Mouse (Mus musculus) forebrain, embryonic 12.5 days (tissue): ENCODE results near the gene Sgca. TPM values are rescaled to one million over a fixed set of nuclear protein-coding genes. Genes with fewer than 3 reads are reported as not detected.

Experiments
- ATAC-seq: fragments of 200-750 bp; cut with Nextera tagmentation; 2 replicates; pipeline ENCODE4 v1.8.0; 2017; ENCODE audit warnings: moderate TSS enrichment; ENCODE audit not compliant: low FRiP score
- H3K27ac ChIP-seq: fragments of 300-500 bp; sonication (generic); 2 replicates; pipeline ENCODE4 v1.5.1; 2016; ENCODE audit warnings: mild to moderate bottlenecking
- H3K27me3 ChIP-seq: fragments of 300-500 bp; sonication (generic); 2 replicates; pipeline ENCODE4 v1.6.1; 2016; ENCODE audit warnings: mild to moderate bottlenecking
- H3K36me3 ChIP-seq: fragments of 300-500 bp; sonication (generic); replicated peaks from 2 replicates; pipeline ENCODE4 v1.6.1; 2016; ENCODE audit warnings: mild to moderate bottlenecking
- H3K4me1 ChIP-seq: fragments of 300-500 bp; sonication (generic); 2 replicates; pipeline ENCODE4 v1.6.1; 2016
- H3K4me2 ChIP-seq: fragments of 300-500 bp; sonication (generic); 2 replicates; pipeline ENCODE4 v1.6.1; 2016; ENCODE audit warnings: mild to moderate bottlenecking, moderate library complexity
- H3K4me3 ChIP-seq: fragments of 300-500 bp; sonication (generic); replicated peaks from 2 replicates; pipeline ENCODE4 v1.5.1; 2016; ENCODE audit warnings: mild to moderate bottlenecking
- H3K9ac ChIP-seq: fragments of 300-500 bp; sonication (generic); 2 replicates; pipeline ENCODE4 v1.6.1; 2016; ENCODE audit warnings: mild to moderate bottlenecking
- H3K9me3 ChIP-seq: fragments of 300-500 bp; sonication (generic); 2 replicates; pipeline ENCODE4 v1.6.1; 2016
- WGBS: fragments of 180-500 bp; shearing (Covaris S2); methylation state at CpG from one replicate; pipeline ENCODE4 v1.1.7; 2016; 5-methylcytosine and 5-hydroxymethylcytosine counted together
- polyA plus RNA-seq: library from polyadenylated mRNA; unstranded; fragments of >200 nt; fragmentation: Nextera tagmentation; extraction: Ambion mirVana; gene quantifications from 2 replicates; pipeline ENCODE4 v1.2.1, GENCODE M21; 2016

Sgca gene
- polyA plus RNA-seq, 1 experiment from 2014 or later, result not detected

DNA sequence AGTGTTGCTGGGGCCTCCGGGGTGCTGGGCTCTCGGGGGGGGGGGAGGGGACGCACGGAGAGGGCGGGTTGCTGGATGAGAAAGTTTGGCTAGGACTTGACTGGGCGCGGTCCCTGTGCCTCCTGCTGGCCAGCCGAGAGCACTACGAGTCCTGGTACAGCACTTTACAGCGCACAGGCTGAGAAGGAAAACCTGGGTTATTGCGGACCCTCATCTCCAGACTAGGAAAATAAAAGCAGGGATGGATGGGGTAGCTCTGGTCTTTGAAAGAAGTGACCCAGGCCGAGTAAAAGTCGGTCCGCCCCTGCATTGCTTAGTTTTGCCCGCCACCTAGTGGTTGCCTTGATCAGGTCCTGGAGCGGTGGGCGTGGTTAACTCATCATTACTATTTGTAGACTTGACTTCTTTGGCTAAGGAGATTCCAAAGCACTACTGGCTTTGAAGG, 39.3 kb downstream of the Sgca start:
- H3K9me3 ChIP-seq, result no peaks in the 10 kb centered on the region
- peak overlapping the region; percentile 59 for H3K4me2 ChIP-seq
- WGBS, result 0% methylated on average over 17 of the region's 17 CpGs
- H3K9ac ChIP-seq, result 0 out of 2 replicates have a peak overlapping the region, but pooled peaks have one; percentile 17
- H3K27me3 ChIP-seq, result peaks cover 98% of the 10 kb centered on the region
- H3K27ac ChIP-seq, result no peak overlapping the region
- H3K4me1 ChIP-seq, result peaks cover 15% of the 10 kb centered on the region
- peak overlapping the region; percentile 35 for H3K4me3 ChIP-seq
- peak; percentile 83 for ATAC-seq
- H3K36me3 ChIP-seq, result no peaks in the 10 kb centered on the region

DNA sequence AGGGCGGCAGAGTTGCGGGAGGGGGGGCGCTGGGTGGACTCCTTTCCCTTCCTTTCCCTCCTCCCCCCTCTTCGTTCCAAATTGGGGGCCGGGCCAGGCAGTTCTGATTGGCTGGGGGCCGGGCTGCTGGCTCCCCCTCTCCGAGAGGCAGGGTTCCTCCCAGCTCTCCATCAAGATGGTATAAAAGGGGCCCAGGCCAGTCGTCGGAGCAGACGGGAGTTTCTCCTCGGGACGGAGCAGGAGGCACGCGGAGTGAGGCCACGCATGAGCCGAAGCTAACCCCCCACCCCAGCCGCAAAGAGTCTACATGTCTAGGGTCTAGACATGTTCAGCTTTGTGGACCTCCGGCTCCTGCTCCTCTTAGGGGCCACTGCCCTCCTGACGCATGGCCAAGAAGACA, 40.1 kb downstream of the Sgca start, which contains the start of gene Col1a1:
TSS of gene Col1a1 (plus strand) at position 180 of the 400 bp plus-strand sequence.
- peaks cover 92% of the 10 kb centered on the region for H3K27me3 ChIP-seq
- no peaks in the 10 kb centered on the region for H3K36me3 ChIP-seq
- H3K4me3 ChIP-seq, result peak within 1 kb of the TSS; percentile 35
- WGBS, result 12% methylated on average over 19 of the region's 19 CpGs
- peaks cover 15% of the 10 kb centered on the region for H3K4me1 ChIP-seq
- H3K9me3 ChIP-seq, result no peaks in the 10 kb centered on the region
- no peak within 1 kb of the TSS for H3K27ac ChIP-seq
- peak within 1 kb of the TSS; percentile 59 for H3K4me2 ChIP-seq
- 0 out of 2 replicates have a peak within 1 kb of the TSS, but pooled peaks have one; percentile 17 for H3K9ac ChIP-seq
- ATAC-seq, result no peak

DNA sequence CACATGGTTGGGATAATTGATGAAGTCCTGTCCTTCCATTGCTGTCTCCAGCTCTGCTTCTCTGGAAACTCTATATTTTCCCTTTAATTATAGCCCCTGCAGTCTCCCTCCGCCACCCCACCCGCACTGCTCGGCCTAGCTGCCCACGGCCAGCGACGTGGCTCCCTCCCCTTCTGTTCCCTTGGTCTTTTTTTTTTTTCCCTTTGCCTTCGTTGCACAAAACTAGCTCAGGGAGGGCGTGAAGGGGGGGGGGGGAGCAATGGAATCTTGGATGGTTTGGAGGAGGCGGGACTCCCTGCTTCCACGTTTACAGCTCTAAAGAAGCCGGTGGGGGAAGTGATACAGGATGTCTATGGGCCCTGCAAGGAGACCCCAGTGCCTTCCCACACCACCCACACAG, 41.6 kb downstream of the Sgca start:
- Histone ChIP-seq H3K9ac (no peak overlapping the region), H3K27me3 (peaks cover 83% of the 10 kb centered on the region), H3K4me1 (peaks cover 19% of the 10 kb centered on the region), H3K4me2 (no peak overlapping the region), H3K36me3 (no peaks in the 10 kb centered on the region), H3K27ac (no peak overlapping the region), H3K4me3 (no peak overlapping the region), H3K9me3 (no peaks in the 10 kb centered on the region)
- WGBS, result 24% methylated on average over 11 of the region's 11 CpGs
- ATAC-seq, result no peak

DNA sequence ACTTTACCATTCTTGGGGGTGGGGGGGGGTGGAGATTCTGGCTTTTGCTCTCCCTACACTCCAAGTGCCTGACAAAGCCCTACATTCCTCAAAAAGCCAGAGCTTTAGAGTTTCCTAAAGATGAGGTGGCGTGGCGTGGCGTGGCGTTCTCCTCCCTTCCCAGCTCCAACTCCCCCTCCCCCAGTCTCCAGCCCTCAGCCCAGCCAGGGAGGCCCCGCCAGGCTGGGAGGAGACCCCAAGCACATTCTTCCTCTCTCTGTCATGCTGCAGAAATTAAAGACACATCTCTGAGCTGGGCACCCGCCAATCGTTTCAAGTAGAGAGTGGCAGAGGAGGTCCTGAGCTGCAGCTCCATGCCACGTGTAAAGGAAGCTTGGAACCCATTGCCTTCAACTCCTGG, 42.5 kb downstream of the Sgca start:
- no peak for ATAC-seq
- 16% methylated on average over 8 of the region's 8 CpGs for WGBS
- Histone ChIP-seq H3K4me2 (no peak overlapping the region), H3K36me3 (no peaks in the 10 kb centered on the region), H3K27me3 (peaks cover 74% of the 10 kb centered on the region), H3K9me3 (no peaks in the 10 kb centered on the region), H3K4me3 (no peak overlapping the region), H3K4me1 (peaks cover 28% of the 10 kb centered on the region), H3K9ac (no peak overlapping the region), H3K27ac (no peak overlapping the region)

DNA sequence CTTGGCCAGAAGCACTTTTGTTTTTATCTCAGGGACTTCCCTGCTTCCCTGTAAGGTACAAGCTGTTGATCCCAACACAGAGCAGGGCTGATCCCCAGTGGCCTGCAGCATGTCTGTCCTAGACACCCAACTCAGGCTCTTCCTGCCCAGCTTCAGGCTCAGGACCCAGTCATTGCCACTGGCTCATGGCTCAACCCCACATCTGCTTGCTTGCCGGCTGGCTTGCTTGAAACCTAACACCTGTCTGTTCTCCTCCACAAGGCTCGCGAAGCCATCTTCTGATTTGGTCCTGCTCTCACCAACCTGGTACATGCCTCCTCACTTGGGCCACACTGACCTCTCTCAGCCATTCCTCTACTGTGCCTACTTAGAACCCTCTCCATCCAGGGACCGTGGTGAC, 46.0 kb downstream of the Sgca start:
- 57% methylated on average over 4 of the region's 4 CpGs for WGBS
- H3K4me2 ChIP-seq, result no peak overlapping the region
- H3K27ac ChIP-seq, result no peak overlapping the region
- no peak overlapping the region for H3K4me3 ChIP-seq
- H3K36me3 ChIP-seq, result no peaks in the 10 kb centered on the region
- peaks cover 17% of the 10 kb centered on the region for H3K4me1 ChIP-seq
- no peaks in the 10 kb centered on the region for H3K9me3 ChIP-seq
- no peak for ATAC-seq
- peaks cover 49% of the 10 kb centered on the region for H3K27me3 ChIP-seq
- no peak overlapping the region for H3K9ac ChIP-seq

DNA sequence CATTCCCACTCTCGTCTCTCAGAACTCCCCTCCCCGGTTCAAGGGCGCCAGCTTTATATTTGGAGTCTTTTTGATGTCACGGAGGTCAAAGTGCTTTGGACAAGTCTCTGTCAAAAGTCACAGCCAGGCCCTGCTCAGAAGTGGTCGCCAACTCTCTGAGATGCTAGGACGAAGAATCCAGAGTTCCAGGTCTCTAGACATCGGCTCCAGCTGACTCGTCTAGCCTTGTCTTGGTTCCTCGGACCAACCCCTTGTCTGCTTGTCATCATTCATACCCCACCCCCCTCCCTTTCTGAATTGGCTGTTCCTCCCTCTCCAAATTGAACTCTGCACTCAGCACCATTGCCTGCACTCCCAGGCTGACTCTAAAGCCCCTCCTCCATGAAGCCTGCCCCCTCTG, 46.5 kb downstream of the Sgca start:
- Histone ChIP-seq H3K27me3 (peaks cover 43% of the 10 kb centered on the region), H3K27ac (no peak overlapping the region), H3K9ac (no peak overlapping the region), H3K36me3 (no peaks in the 10 kb centered on the region), H3K4me2 (no peak overlapping the region), H3K9me3 (no peaks in the 10 kb centered on the region), H3K4me1 (peaks cover 17% of the 10 kb centered on the region), H3K4me3 (no peak overlapping the region)
- 60% methylated on average over 9 of the region's 9 CpGs for WGBS
- no peak for ATAC-seq

DNA sequence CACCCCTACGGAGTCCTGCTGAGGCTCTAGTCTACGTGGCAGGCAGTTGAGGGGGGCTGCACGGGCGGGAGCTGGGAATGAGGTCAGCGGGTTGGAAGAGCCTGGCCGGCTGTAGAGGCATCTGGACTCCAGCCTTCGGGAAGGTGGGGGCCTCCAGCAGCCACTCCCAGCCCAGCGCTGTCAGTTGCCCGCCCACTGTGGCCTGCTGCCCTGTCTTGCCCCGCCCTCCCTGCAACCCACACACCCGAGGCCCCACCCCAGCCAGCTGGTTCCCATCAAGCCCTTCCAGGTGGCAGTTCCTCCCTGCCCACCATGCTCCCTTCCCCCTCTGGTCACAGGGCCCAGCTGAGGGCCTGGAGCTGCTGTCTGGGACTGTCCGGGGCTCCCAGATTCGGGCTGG, 47.3 kb downstream of the Sgca start:
- no peaks in the 10 kb centered on the region for H3K36me3 ChIP-seq
- peak; percentile 87 for ATAC-seq
- H3K9ac ChIP-seq, result no peak overlapping the region
- H3K4me1 ChIP-seq, result peaks cover 17% of the 10 kb centered on the region
- H3K9me3 ChIP-seq, result no peaks in the 10 kb centered on the region
- no peak overlapping the region for H3K4me3 ChIP-seq
- H3K4me2 ChIP-seq, result peak overlapping the region; percentile 34
- WGBS, result 6% methylated on average over 13 of the region's 13 CpGs
- peak overlapping the region; percentile 37; the same call in 1 of the 2 replicates for H3K27ac ChIP-seq
- peaks cover 36% of the 10 kb centered on the region for H3K27me3 ChIP-seq

DNA sequence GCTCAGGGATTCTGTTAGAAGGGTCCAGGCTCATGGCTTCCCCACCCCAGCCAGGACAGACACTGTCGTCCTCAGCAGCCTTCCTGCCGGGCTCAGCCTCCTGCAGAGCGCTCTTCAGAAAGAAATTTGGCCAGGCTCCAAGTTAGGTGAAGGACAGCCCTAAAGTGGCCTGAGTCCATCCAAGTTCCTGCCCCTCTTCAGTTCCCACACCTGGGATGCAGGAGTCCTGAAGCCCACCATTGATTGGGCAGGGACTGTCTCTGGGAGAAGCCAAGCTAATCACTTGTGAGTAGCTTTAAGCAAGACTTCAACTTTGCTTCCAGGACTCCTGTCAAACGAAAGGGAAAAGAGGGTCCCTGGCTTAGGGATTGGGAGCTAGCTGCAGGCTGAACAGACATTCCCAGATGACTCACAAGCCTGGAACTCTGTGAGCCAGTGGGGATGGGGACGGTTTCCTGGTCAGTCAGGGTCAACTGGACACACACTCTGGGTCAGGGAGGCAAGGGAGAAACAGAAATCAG, 48.3 kb downstream of the Sgca start:
- 27% methylated on average over 5 of the region's 5 CpGs for WGBS

DNA sequence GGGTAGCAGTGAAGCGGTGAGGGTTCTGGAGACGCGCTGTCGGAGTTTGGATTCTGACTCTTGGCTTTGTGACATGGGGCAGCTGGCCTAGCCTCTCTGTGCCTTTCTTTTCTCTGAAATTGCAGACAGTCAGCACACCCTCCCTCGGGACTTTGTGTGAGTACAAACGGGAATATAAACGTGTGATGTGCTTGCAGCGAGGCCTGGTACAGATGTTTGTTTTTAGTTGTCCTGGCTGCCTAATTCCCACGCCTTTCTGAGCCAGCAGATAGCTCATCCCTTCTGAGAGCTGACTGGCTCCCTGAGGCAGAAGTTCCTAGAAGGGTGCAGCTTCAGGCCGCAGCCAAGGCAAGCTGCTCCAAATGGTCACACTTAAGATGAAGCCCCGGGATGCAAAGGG, 49.7 kb downstream of the Sgca start:
- Histone ChIP-seq H3K27me3 (0 out of 2 replicates have a peak, but pooled peaks cover 14% of the 10 kb centered on the region), H3K27ac (no peak overlapping the region), H3K4me1 (peaks cover 17% of the 10 kb centered on the region)

More for the DNA sequence above, 48.3 kb downstream of the Sgca start:
- H3K4me1 ChIP-seq, result peaks cover 17% of the 10 kb centered on the region
- peaks cover 26% of the 10 kb centered on the region for H3K27me3 ChIP-seq
- ATAC-seq, result no peak
- no peak overlapping the region for H3K27ac ChIP-seq
- no peaks in the 10 kb centered on the region for H3K9me3 ChIP-seq
- no peak overlapping the region for H3K4me3 ChIP-seq
- H3K9ac ChIP-seq, result no peak overlapping the region
- no peak overlapping the region for H3K4me2 ChIP-seq
- H3K36me3 ChIP-seq, result no peaks in the 10 kb centered on the region

DNA sequence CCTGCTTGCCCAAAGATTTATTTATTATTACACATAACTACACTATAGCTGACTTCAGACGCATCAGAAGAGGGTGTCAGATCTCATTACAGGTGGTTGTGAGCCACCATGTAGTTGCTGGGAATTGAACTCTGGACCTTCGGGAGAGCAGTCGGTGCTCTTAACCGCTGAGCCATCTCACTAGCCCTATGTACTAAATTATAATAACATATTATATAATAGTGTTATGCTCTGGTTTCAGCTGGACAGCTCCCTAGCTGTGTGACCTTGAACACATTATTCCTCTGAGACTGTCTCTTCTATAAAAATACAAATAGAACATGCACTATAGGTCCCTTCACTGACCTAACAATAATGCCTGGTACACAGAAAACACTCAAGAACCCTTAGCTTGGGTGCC, 51.1 kb downstream of the Sgca start:
- Histone ChIP-seq H3K4me1 (peaks cover 17% of the 10 kb centered on the region), H3K4me3 (no peak overlapping the region), H3K27ac (no peak overlapping the region), H3K27me3 (peaks cover 8% of the 10 kb centered on the region; the same call in 1 of the 2 replicates), H3K4me2 (no peak overlapping the region), H3K36me3 (no peaks in the 10 kb centered on the region), H3K9ac (no peak overlapping the region), H3K9me3 (no peaks in the 10 kb centered on the region)
- ATAC-seq, result no peak
- 95% methylated on average over 4 of the region's 4 CpGs for WGBS

More for the DNA sequence above, 49.7 kb downstream of the Sgca start:
- Histone ChIP-seq H3K4me3 (no peak overlapping the region), H3K36me3 (no peaks in the 10 kb centered on the region), H3K4me2 (no peak overlapping the region), H3K9me3 (no peaks in the 10 kb centered on the region), H3K9ac (no peak overlapping the region)
- 84% methylated on average over 11 of the region's 11 CpGs for WGBS
- no peak for ATAC-seq

DNA sequence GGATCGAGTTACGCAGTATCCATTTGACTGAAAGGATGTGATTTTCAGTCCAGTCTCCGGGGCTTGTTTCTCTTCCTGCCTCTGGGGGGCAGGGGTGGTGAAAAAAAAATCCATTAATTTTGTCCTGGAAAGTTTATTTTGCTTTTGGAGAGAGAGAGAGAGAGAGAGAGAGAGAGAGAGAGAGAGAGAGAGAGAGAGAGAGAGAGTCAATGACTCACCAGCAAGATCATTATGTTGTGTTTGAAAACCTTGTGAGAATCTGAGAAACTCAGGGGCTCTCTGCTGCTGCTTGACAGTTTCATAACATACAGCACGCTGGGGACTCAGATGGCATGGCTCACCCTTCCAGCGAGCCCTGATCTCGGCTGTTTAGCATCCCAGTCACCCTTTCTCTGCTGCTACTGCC, 55.1 kb downstream of the Sgca start:
- Histone ChIP-seq H3K27ac (no peak overlapping the region), H3K36me3 (no peaks in the 10 kb centered on the region), H3K27me3 (no peaks in the 10 kb centered on the region; the same call in 1 of the 2 replicates), H3K9me3 (no peaks in the 10 kb centered on the region), H3K4me1 (peaks cover 6% of the 10 kb centered on the region), H3K4me3 (no peak overlapping the region), H3K4me2 (no peak overlapping the region), H3K9ac (no peak overlapping the region)
- no peak for ATAC-seq
- WGBS, result 57% methylated on average over 6 of the region's 6 CpGs

DNA sequence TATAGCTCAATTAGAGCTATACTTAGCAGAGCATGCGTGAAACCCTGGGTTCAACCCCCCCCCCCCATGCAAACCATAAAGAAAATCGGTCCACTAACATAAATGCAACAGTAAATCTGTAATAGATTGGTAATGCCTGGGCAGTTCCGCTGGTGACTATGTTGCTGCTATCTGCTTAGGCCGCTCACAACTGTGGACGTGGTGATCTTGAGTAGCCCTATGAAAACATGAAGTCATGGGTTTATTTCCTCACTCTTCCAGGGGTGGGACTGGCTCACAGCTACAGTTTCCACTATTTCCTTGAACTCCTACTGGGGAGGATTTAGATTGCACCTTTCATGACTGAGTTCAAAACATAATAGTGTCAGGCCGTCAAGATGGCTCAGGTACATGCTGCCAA, 58.4 kb downstream of the Sgca start:
- no peak overlapping the region for H3K4me2 ChIP-seq
- 79% methylated on average over 6 of the region's 6 CpGs for WGBS
- no peak overlapping the region for H3K4me3 ChIP-seq

DNA sequence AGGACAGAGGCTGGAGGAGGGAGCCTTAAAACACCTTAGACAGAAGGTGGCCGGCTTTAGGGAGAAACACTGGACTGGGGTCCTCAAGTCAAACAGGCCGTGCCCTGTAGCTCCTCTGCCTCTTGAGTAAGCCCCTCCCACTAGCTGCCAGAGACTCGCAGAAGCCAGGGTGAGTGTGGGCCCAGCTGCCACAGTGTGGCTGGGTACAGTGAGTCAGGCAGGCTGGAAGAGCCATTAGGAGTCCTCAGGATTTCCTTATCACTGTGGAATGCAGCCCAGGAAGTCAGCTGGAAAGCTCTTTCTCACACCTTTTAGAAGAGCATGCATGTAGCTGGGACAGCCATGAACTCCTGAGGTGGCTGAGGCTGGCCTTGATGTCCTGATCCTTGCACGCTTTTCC, 59.6 kb downstream of the Sgca start:
- H3K27me3 ChIP-seq, result peaks cover 3% of the 10 kb centered on the region; the same call in 1 of the 2 replicates
- WGBS, result 31% methylated on average over 4 of the region's 4 CpGs
- H3K9ac ChIP-seq, result no peak overlapping the region
- H3K4me1 ChIP-seq, result peaks cover 12% of the 10 kb centered on the region
- no peak for ATAC-seq
- no peaks in the 10 kb centered on the region for H3K36me3 ChIP-seq
- no peak overlapping the region for H3K4me3 ChIP-seq
- no peak overlapping the region for H3K27ac ChIP-seq
- no peaks in the 10 kb centered on the region for H3K9me3 ChIP-seq
- no peak overlapping the region for H3K4me2 ChIP-seq

More for the DNA sequence above, 58.4 kb downstream of the Sgca start:
- H3K36me3 ChIP-seq, result no peaks in the 10 kb centered on the region
- no peak overlapping the region for H3K27ac ChIP-seq
- peaks cover 12% of the 10 kb centered on the region for H3K4me1 ChIP-seq
- no peak overlapping the region for H3K9ac ChIP-seq
- ATAC-seq, result no peak
- peaks cover 3% of the 10 kb centered on the region; the same call in 1 of the 2 replicates for H3K27me3 ChIP-seq
- no peaks in the 10 kb centered on the region for H3K9me3 ChIP-seq
